Mouse (Mus musculus): ENCODE data around the gene Smg6. TPM values are rescaled to one million over a fixed set of nuclear protein-coding genes. Genes with fewer than 3 reads are reported as not detected.

Gene Smg6
- polyA plus RNA-seq, 1 experiment: 25.3 TPM

DNA sequence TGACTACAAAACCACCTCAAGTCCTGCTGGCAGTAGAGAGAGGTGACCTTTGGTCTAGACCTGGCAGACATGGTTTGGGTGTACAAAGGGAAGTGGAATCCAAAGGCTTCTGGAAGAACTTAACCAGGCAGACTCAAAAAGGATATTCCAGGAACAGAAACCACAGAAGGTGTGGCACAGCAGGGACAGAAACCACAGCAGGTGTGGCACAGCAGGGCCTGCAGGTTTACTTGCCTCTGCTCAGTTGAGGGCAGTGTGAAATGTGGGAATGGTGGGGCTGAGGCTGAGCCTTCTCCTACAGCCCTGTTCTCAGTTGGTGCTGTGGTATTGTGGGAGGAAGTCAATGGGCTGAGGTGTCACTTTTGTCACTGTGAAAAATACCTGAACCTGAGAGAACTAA is 29.3 kb downstream of the Smg6 start:
- H3K36me3 ChIP-seq (ENCODE audit: control insufficient read depth, insufficient read depth, low read length, poor library complexity, severe bottlenecking): peaks cover 8% of the 10 kb centered on the region

DNA sequence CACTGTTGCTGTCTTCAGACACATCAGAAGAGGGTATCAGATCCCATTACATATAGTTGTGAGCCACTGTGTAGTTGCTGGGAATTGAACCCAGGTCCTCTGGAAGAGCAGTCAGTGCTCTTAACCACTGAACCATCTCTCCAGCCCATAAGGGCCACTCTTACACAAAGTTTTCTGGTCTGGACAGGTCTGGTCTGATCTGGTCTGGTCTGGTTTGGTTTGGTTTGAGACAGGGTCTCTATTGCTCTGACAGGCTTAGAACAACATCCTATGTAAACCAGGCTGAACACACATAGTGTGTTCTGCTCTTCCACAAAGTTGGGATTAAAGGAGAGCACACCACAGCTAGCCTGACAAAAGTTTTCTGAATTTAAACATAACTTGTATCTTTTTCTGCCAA is 30.4 kb downstream of the Smg6 start:
- H3K9me3 ChIP-seq (replicated peaks; ENCODE audit: control insufficient read depth, insufficient read depth, low read length, poor library complexity, severe bottlenecking): no peaks in the 10 kb centered on the region
- no peak overlapping the region for H3K4me3 ChIP-seq (ENCODE audit: low read depth, low read length)
- TF ChIP-seq CTCF (IDR thresholded peaks at IDR 0.05; ENCODE audit: low read depth, low read length) (no peak), POLR2A (IDR thresholded peaks at IDR 0.05; ENCODE audit: insufficient read depth, low read length) (no peak), EP300 (IDR thresholded peaks at IDR 0.05; ENCODE audit: insufficient read depth, low read depth, low read length) (no peak)
- H3K27ac ChIP-seq (ENCODE audit: insufficient read depth, low read length): no peak overlapping the region
- H3K27me3 ChIP-seq (ENCODE audit: control insufficient read depth, insufficient read depth, low read length, poor library complexity, severe bottlenecking): no peaks in the 10 kb centered on the region
- peaks cover 8% of the 10 kb centered on the region; the same call in 1 of the 2 replicates for H3K36me3 ChIP-seq (ENCODE audit: control insufficient read depth, insufficient read depth, low read length, poor library complexity, severe bottlenecking)
- H3K9ac ChIP-seq (ENCODE audit: low read depth, poor library complexity, severe bottlenecking): no peak overlapping the region
- peaks cover 2% of the 10 kb centered on the region for H3K4me1 ChIP-seq (ENCODE audit: control insufficient read depth, insufficient read depth, low read length)

More for the DNA sequence above, 29.3 kb downstream of the Smg6 start:
- H3K27ac ChIP-seq (ENCODE audit: insufficient read depth, low read length): 0 out of 2 replicates have a peak overlapping the region, but pooled peaks have one; percentile 15
- no peak for TF ChIP-seq EP300 (IDR thresholded peaks at IDR 0.05; ENCODE audit: insufficient read depth, low read depth, low read length)
- TF ChIP-seq CTCF (IDR thresholded peaks at IDR 0.05; ENCODE audit: low read depth, low read length): no peak
- TF ChIP-seq POLR2A (IDR thresholded peaks at IDR 0.05; ENCODE audit: insufficient read depth, low read length): no peak
- no peak overlapping the region for H3K9ac ChIP-seq (ENCODE audit: low read depth, poor library complexity, severe bottlenecking)
- no peaks in the 10 kb centered on the region for H3K9me3 ChIP-seq (replicated peaks; ENCODE audit: control insufficient read depth, insufficient read depth, low read length, poor library complexity, severe bottlenecking)
- H3K4me3 ChIP-seq (ENCODE audit: low read depth, low read length): no peak overlapping the region
- peaks cover 2% of the 10 kb centered on the region for H3K4me1 ChIP-seq (ENCODE audit: control insufficient read depth, insufficient read depth, low read length)
- H3K27me3 ChIP-seq (ENCODE audit: control insufficient read depth, insufficient read depth, low read length, poor library complexity, severe bottlenecking): no peaks in the 10 kb centered on the region

DNA sequence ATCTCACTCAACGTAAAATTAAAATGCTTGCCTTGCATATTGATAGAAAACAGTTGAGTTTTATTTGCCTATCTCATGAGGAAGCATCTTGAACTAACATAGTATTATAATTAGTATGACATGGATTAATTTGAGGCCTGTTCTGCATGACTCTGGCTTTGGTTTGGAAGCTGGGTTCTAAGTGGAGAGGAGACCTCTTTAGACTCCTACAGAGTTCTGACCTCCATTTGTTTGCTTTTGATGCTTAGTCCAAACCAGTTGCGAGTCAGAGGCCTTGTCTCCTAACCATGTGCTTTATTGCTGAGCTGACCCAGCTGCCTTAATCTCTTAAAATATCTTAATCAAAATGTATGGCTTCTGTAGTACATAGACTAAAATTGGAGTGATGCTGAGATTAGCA is 32.0 kb downstream of the Smg6 start:
- TF ChIP-seq EP300 (IDR thresholded peaks at IDR 0.05; ENCODE audit: insufficient read depth, low read depth, low read length) (no peak), CTCF (IDR thresholded peaks at IDR 0.05; ENCODE audit: low read depth, low read length) (no peak), POLR2A (IDR thresholded peaks at IDR 0.05; ENCODE audit: insufficient read depth, low read length) (no peak)
- H3K4me3 ChIP-seq (ENCODE audit: low read depth, low read length): no peak overlapping the region
- peaks cover 2% of the 10 kb centered on the region for H3K4me1 ChIP-seq (ENCODE audit: control insufficient read depth, insufficient read depth, low read length)
- H3K36me3 ChIP-seq (ENCODE audit: control insufficient read depth, insufficient read depth, low read length, poor library complexity, severe bottlenecking): peaks cover 8% of the 10 kb centered on the region; the same call in 1 of the 2 replicates
- no peaks in the 10 kb centered on the region for H3K27me3 ChIP-seq (ENCODE audit: control insufficient read depth, insufficient read depth, low read length, poor library complexity, severe bottlenecking)
- no peak overlapping the region for H3K9ac ChIP-seq (ENCODE audit: low read depth, poor library complexity, severe bottlenecking)
- H3K9me3 ChIP-seq (replicated peaks; ENCODE audit: control insufficient read depth, insufficient read depth, low read length, poor library complexity, severe bottlenecking): no peaks in the 10 kb centered on the region
- no peak overlapping the region for H3K27ac ChIP-seq (ENCODE audit: insufficient read depth, low read length)

DNA sequence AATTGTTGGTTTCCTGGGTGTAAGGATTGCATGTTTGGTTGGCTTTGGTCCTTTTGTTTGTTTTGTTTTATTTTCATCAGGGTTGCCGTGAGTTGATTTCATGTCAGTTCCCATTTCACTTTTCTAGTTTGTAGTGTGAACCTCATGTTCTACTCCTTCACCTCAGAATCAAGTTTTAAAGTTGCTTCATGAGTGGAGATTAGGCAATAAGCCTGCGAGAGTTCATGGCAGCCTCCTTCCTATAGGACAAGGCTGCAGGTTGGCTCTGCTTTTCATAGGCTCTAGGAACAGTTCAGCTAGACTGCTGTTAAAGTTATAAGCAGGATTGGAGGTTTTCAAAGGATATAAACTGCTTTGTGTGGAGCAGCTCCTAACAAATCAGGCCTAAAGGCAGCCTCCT is 33.9 kb downstream of the Smg6 start:
- no peak overlapping the region for H3K9ac ChIP-seq (ENCODE audit: low read depth, poor library complexity, severe bottlenecking)
- peaks cover 2% of the 10 kb centered on the region for H3K4me1 ChIP-seq (ENCODE audit: control insufficient read depth, insufficient read depth, low read length)
- no peaks in the 10 kb centered on the region for H3K27me3 ChIP-seq (ENCODE audit: control insufficient read depth, insufficient read depth, low read length, poor library complexity, severe bottlenecking)
- no peak overlapping the region for H3K4me3 ChIP-seq (ENCODE audit: low read depth, low read length)
- TF ChIP-seq POLR2A (IDR thresholded peaks at IDR 0.05; ENCODE audit: insufficient read depth, low read length) (no peak), EP300 (IDR thresholded peaks at IDR 0.05; ENCODE audit: insufficient read depth, low read depth, low read length) (no peak), CTCF (IDR thresholded peaks at IDR 0.05; ENCODE audit: low read depth, low read length) (no peak)
- peaks cover 6% of the 10 kb centered on the region; the same call in 1 of the 2 replicates for H3K36me3 ChIP-seq (ENCODE audit: control insufficient read depth, insufficient read depth, low read length, poor library complexity, severe bottlenecking)
- no peak overlapping the region for H3K27ac ChIP-seq (ENCODE audit: insufficient read depth, low read length)
- no peaks in the 10 kb centered on the region for H3K9me3 ChIP-seq (replicated peaks; ENCODE audit: control insufficient read depth, insufficient read depth, low read length, poor library complexity, severe bottlenecking)

DNA sequence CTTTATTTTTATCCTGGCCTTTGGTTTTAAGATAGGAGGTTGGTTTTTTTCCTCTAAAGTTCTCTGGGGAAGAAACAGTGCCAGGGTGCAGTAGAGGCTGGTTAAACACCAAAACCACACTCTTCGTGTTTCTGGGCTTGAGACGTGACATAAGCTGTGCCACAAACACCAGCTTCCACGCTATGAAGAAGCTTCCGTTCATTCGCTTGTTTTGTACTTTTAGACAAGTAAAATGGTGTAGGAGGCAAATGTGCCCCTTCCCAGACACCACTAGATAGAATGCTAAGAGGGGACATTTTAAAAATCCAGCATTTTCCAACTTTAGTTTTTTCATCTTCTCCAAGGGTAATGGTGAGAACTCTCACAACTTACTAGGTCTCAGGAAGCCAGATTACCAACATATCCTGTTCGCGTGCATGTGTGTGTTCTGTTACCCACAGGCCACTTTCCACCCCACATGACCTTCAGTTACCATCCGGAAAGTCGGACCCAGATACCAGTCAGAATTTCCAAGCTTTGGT is 34.5 kb downstream of the Smg6 start:
- no peak overlapping the region for H3K9ac ChIP-seq (ENCODE audit: low read depth, poor library complexity, severe bottlenecking)
- H3K27ac ChIP-seq (ENCODE audit: insufficient read depth, low read length): no peak overlapping the region
- H3K4me3 ChIP-seq (ENCODE audit: low read depth, low read length): no peak overlapping the region
- H3K36me3 ChIP-seq (ENCODE audit: control insufficient read depth, insufficient read depth, low read length, poor library complexity, severe bottlenecking): peaks cover 6% of the 10 kb centered on the region; the same call in 1 of the 2 replicates
- no peaks in the 10 kb centered on the region for H3K9me3 ChIP-seq (replicated peaks; ENCODE audit: control insufficient read depth, insufficient read depth, low read length, poor library complexity, severe bottlenecking)
- no peaks in the 10 kb centered on the region for H3K4me1 ChIP-seq (ENCODE audit: control insufficient read depth, insufficient read depth, low read length)
- H3K27me3 ChIP-seq (ENCODE audit: control insufficient read depth, insufficient read depth, low read length, poor library complexity, severe bottlenecking): no peaks in the 10 kb centered on the region
- TF ChIP-seq CTCF (IDR thresholded peaks at IDR 0.05; ENCODE audit: low read depth, low read length) (no peak), EP300 (IDR thresholded peaks at IDR 0.05; ENCODE audit: insufficient read depth, low read depth, low read length) (no peak)

DNA sequence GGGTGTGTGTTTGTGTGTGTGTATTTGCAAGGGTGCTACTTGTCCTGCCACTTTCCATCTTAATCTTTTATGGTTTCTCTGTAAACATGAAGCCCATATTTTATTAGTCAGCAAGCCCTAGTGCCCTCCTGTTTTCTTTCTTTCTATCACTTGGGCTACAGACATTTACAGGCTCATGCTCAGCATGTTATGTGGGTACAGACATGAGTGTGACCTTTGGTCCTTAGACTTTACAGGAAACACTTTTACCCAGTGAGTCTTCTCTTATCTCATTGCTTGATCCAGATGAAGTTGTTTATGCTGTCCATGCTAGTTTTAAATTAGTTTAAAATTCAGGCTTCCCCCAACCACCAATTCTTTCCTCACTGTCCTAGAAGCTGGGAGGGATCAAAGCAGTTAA is 36.3 kb downstream of the Smg6 start:
- Histone ChIP-seq H3K9me3 (replicated peaks; ENCODE audit: control insufficient read depth, insufficient read depth, low read length, poor library complexity, severe bottlenecking) (no peaks in the 10 kb centered on the region), H3K9ac (ENCODE audit: low read depth, poor library complexity, severe bottlenecking) (no peak overlapping the region), H3K36me3 (ENCODE audit: control insufficient read depth, insufficient read depth, low read length, poor library complexity, severe bottlenecking) (peaks cover 8% of the 10 kb centered on the region; the same call in 1 of the 2 replicates), H3K4me1 (ENCODE audit: control insufficient read depth, insufficient read depth, low read length) (no peaks in the 10 kb centered on the region), H3K4me3 (ENCODE audit: low read depth, low read length) (no peak overlapping the region), H3K27ac (ENCODE audit: insufficient read depth, low read length) (no peak overlapping the region), H3K27me3 (ENCODE audit: control insufficient read depth, insufficient read depth, low read length, poor library complexity, severe bottlenecking) (no peaks in the 10 kb centered on the region)
- TF ChIP-seq POLR2A (IDR thresholded peaks at IDR 0.05; ENCODE audit: insufficient read depth, low read length) (no peak), EP300 (IDR thresholded peaks at IDR 0.05; ENCODE audit: insufficient read depth, low read depth, low read length) (no peak), CTCF (IDR thresholded peaks at IDR 0.05; ENCODE audit: low read depth, low read length) (no peak)

Measured in ES-Bruce4 (cell line).